Mouse (Mus musculus): ENCODE measurements around the gene Zbtb9. TPM values are rescaled to one million over a fixed set of nuclear protein-coding genes. Genes with fewer than 3 reads are reported as not detected.
A peak's percentile ranks its signal among the peaks of the same experiment; 100 is the strongest.

The Zbtb9 gene
- polyA plus RNA-seq, 1 experiment from 2014 or later, result 16.5 TPM

DNA sequence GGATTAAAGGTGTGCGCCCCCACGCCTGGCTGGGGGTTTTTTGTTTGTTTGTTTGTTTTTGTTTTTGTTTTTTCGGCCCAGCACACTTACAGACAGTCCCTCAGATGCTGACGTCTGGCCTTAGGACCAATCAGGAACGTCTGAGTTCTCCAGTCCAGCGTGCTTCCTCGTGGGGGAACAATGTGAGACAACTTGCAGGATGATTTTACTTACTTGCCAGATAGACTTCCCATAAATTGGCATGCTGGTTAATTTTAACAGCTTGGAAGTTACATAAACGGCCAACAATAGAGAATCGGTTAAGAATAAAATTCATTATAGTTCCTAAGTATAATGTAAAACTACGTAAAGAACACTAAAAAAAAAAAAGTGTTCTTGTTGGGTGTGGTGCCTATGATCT is 38.2 kb downstream of the Zbtb9 start:
- no peak overlapping the region for H3K27ac ChIP-seq
- H3K4me1 ChIP-seq (replicated peaks), result peaks cover 13% of the 10 kb centered on the region; the same call in 1 of the 2 replicates
- H3K36me3 ChIP-seq, result no peaks in the 10 kb centered on the region
- no peaks in the 10 kb centered on the region for H3K9me3 ChIP-seq
- no peaks in the 10 kb centered on the region for H3K27me3 ChIP-seq (ENCODE audit: insufficient read depth, poor library complexity, severe bottlenecking)
- 90% methylated on average over 10 of the region's 10 CpGs for WGBS
- H3K4me3 ChIP-seq, result no peak overlapping the region
- DNase-seq (ENCODE audit: low spot score), result no peak

DNA sequence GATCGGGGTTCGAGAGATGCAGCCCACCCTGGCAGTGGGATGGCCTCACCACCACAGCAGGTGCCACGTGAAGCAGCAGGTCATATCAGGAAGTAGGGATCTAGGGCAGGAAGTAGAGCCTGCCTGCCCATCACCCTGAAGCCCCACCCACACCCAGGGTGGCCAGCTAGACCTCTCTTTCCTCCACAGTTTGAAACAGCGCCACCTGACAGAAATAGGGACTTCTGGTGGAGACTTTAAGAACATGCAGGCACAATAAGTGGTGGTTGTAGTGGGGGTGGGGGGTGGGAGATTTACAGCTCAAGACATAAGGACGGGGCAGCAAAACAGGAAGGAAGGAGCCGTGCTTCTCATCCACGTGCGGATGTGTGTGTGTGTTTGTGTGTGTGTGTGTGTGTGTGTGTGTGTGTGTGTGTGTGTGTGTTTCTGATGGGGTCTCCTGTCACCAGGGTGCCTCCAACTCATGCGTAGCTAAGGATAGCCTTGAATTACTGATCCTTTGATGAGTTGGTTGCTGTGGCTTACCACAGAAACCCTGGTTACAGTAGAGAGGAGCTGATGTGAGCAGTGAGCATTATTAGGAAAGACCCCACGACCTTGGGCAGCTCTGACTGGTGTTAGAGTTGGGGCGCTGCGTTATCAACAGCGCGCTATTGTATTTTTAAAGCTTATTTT is 39.2 kb downstream of the Zbtb9 start:
- WGBS, result 59% methylated on average over 14 of the region's 14 CpGs
- Histone ChIP-seq H3K9me3 (no peaks in the 10 kb centered on the region), H3K27ac (no peak overlapping the region), H3K36me3 (no peaks in the 10 kb centered on the region), H3K4me1 (replicated peaks) (peaks cover 16% of the 10 kb centered on the region), H3K4me3 (no peak overlapping the region), H3K27me3 (ENCODE audit: insufficient read depth, poor library complexity, severe bottlenecking) (no peaks in the 10 kb centered on the region)
- no peak for DNase-seq (ENCODE audit: low spot score)

DNA sequence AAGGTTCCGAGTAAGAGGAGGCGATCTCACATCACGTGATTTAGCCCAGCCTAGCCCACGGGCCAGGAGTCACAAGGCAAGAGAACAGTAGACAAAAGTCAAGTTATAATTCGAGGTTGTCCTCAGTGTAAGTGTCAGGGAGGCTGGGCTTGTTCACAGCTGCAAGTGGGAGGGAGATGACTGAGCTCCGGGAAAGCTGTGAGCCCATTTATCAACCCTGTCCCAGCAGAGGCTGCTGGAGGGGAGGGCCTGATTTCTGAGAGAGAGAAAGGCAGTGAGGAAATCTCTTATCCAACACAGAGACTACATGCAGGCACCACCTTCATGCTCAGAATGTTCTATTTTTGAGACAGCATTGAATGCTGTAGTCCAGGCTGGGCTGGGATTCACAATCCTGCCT is 39.9 kb downstream of the Zbtb9 start:
- no peaks in the 10 kb centered on the region for H3K9me3 ChIP-seq
- H3K4me1 ChIP-seq (replicated peaks), result peaks cover 24% of the 10 kb centered on the region
- 48% methylated on average over 6 of the region's 6 CpGs for WGBS
- H3K27me3 ChIP-seq (ENCODE audit: insufficient read depth, poor library complexity, severe bottlenecking), result no peaks in the 10 kb centered on the region
- no peaks in the 10 kb centered on the region for H3K36me3 ChIP-seq
- no peak overlapping the region for H3K4me3 ChIP-seq
- H3K27ac ChIP-seq, result no peak overlapping the region
- DNase-seq (ENCODE audit: low spot score), result no peak

DNA sequence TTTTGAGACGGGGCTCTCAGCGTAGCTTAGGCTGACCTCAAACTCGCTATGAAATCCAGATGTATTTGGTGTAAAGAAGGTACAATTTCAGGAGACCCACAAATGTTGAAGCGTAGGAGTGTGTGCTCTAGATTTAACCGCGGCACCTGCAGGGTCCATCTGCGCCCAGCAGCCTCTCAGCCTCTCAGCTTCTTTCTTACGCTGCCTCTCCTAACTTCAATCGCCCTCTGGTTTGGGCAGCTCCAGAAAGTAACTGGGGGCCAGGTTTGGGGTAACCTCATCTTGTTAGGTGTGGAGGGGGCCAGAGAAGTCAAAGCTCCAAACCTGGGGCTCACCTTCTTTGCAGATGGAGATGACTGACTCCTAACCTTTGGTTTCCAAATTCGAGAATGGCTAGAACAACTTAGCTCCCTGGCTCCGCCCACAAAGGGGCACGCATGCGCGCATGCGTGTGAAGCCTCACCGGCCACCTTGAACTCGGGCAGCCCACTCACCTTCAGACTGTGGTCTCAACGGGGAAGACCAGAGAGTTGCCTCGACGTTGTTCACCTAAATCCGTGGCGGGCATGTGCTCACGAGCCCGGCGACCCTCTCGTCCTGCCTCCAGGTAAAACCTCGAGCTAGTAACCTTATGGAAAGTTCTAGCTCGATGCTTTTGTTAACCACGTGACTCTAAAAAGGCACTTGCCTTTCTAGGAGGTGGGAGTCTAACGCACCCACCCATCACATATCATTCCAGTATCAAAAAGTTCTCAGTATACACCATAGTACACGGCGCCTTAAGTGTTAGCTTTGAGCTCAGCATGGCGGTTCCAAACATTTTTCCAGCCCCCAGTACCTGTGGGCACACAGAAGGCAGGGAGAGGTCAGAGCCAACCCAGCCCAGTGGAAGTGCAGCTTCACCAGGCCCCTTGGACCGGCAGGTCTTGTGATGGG is 44.9 kb downstream of the Zbtb9 start:
- Histone ChIP-seq H3K27ac (peak overlapping the region; percentile 86), H3K27me3 (ENCODE audit: insufficient read depth, poor library complexity, severe bottlenecking) (no peaks in the 10 kb centered on the region), H3K9me3 (no peaks in the 10 kb centered on the region), H3K4me3 (peak overlapping the region; percentile 60), H3K4me1 (replicated peaks) (peaks cover 29% of the 10 kb centered on the region), H3K36me3 (peaks cover 35% of the 10 kb centered on the region)
- 7% methylated on average over 34 of the region's 34 CpGs for WGBS
- peak; percentile 88 for DNase-seq (ENCODE audit: low spot score)

DNA sequence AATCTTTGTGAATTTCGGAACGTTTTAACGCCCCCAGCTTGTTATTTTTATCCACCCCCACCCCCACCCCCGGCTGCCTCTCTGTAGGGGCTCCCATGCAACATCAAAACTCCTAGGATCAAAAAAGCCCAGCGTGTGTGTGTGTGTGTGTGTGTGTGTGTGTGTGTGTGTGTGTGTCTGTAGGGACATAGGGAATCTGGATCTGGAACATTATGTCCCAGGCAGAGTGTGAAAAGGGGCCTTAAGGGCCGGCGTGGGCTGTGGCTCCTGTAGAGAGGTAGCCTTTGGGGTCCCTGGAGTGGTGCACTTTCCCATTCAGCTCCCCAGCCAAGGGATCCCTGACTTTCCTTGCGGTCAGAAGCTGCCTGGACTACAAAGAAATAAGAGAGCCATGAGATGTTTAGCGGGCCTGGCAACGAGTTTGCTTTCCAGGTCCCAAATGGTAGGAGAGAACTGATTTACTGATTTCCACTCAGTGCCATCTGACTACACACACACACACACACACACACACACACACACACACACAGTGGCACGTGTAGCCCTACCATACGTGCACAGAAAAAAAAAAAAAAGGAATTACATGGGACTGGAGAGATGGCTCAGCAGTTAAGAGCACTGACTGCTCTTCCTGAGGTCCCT is 45.7 kb downstream of the Zbtb9 start:
- DNase-seq (ENCODE audit: low spot score), result no peak
- Histone ChIP-seq H3K27ac (peak overlapping the region; percentile 86), H3K4me3 (peak overlapping the region; percentile 60), H3K27me3 (ENCODE audit: insufficient read depth, poor library complexity, severe bottlenecking) (no peaks in the 10 kb centered on the region), H3K36me3 (peaks cover 43% of the 10 kb centered on the region), H3K4me1 (replicated peaks) (peaks cover 26% of the 10 kb centered on the region), H3K9me3 (no peaks in the 10 kb centered on the region)
- 37% methylated on average over 12 of the region's 12 CpGs for WGBS

- peaks cover 67% of the 10 kb centered on the region for H3K36me3 ChIP-seq
- no peak overlapping the region for H3K4me3 ChIP-seq
- H3K4me1 ChIP-seq (replicated peaks), result peaks cover 22% of the 10 kb centered on the region
- WGBS, result 93% methylated on average over 14 of the region's 14 CpGs
- no peaks in the 10 kb centered on the region for H3K27me3 ChIP-seq (ENCODE audit: insufficient read depth, poor library complexity, severe bottlenecking)
- no peak overlapping the region for H3K27ac ChIP-seq
- DNase-seq (ENCODE audit: low spot score), result no peak
- H3K9me3 ChIP-seq, result no peaks in the 10 kb centered on the region
These were observed 48.1 kb downstream of the Zbtb9 start for GRCm38 (mm10) chr17:27021076-27021475.

- H3K27me3 ChIP-seq (ENCODE audit: insufficient read depth, poor library complexity, severe bottlenecking), result no peaks in the 10 kb centered on the region
- no peak overlapping the region for H3K4me3 ChIP-seq
- no peaks in the 10 kb centered on the region for H3K9me3 ChIP-seq
- WGBS, result 93% methylated on average over 9 of the region's 9 CpGs
- peaks cover 71% of the 10 kb centered on the region for H3K36me3 ChIP-seq
- H3K4me1 ChIP-seq (replicated peaks), result peaks cover 22% of the 10 kb centered on the region
- DNase-seq (ENCODE audit: low spot score), result no peak
- H3K27ac ChIP-seq, result no peak overlapping the region
These were observed 48.8 kb downstream of the Zbtb9 start for GRCm38 (mm10) chr17:27021736-27022135.

DNA sequence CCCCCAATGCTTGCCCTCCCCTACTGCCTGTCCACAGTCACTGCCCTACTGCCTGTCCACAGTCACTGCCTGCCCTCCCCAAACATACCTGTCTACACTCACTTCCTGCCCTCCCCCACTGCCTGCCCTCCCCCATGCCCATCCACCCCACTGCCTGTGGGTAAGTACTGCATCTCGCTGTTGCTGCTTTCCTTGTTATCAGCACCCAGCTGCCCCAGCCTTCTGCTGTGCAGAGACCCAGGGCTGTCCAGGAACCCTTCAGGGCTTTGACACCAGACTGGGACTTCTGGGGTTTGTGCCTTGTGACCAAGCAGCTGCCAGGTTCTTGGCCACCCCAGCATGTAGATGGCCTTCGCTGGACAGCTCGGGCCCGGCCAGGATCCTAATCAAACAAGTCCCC is 50.4 kb downstream of the Zbtb9 start:
- no peak overlapping the region for H3K27ac ChIP-seq
- peaks cover 22% of the 10 kb centered on the region for H3K4me1 ChIP-seq (replicated peaks)
- DNase-seq (ENCODE audit: low spot score), result no peak
- peaks cover 71% of the 10 kb centered on the region for H3K36me3 ChIP-seq
- H3K27me3 ChIP-seq (ENCODE audit: insufficient read depth, poor library complexity, severe bottlenecking), result no peaks in the 10 kb centered on the region
- H3K4me3 ChIP-seq, result no peak overlapping the region
- WGBS, result 87% methylated on average over 4 of the region's 4 CpGs
- H3K9me3 ChIP-seq, result no peaks in the 10 kb centered on the region

- Histone ChIP-seq H3K27ac (no peak overlapping the region), H3K4me1 (replicated peaks) (peaks cover 23% of the 10 kb centered on the region), H3K27me3 (ENCODE audit: insufficient read depth, poor library complexity, severe bottlenecking) (no peaks in the 10 kb centered on the region), H3K36me3 (peaks cover 61% of the 10 kb centered on the region), H3K9me3 (no peaks in the 10 kb centered on the region), H3K4me3 (no peak overlapping the region)
- DNase-seq (ENCODE audit: low spot score), result no peak
- 94% methylated on average over 17 of the region's 17 CpGs for WGBS
These were observed 52.4 kb downstream of the Zbtb9 start for GRCm38 (mm10) chr17:27025326-27025902.

- 93% methylated on average over 3 of the region's 3 CpGs for WGBS
- Histone ChIP-seq H3K36me3 (peaks cover 55% of the 10 kb centered on the region), H3K27ac (no peak overlapping the region)
These were observed 53.0 kb downstream of the Zbtb9 start for GRCm38 (mm10) chr17:27025951-27026350.

GRCm38 (mm10) chr17:27027460-27028283 is 54.7 kb downstream of the Zbtb9 start:
- Histone ChIP-seq H3K27ac (peak overlapping the region; percentile 92), H3K4me3 (peak overlapping the region; percentile 65), H3K4me1 (replicated peaks) (peaks cover 28% of the 10 kb centered on the region), H3K36me3 (peaks cover 38% of the 10 kb centered on the region), H3K27me3 (ENCODE audit: insufficient read depth, poor library complexity, severe bottlenecking) (no peaks in the 10 kb centered on the region), H3K9me3 (no peaks in the 10 kb centered on the region)
- DNase-seq (ENCODE audit: low spot score), result no peak
- WGBS, result 50% methylated on average over 12 of the region's 12 CpGs

More at GRCm38 (mm10) chr17:27025951-27026350, 53.0 kb downstream of the Zbtb9 start:
- Histone ChIP-seq H3K4me3 (no peak overlapping the region), H3K9me3 (no peaks in the 10 kb centered on the region), H3K4me1 (replicated peaks) (peaks cover 23% of the 10 kb centered on the region), H3K27me3 (ENCODE audit: insufficient read depth, poor library complexity, severe bottlenecking) (no peaks in the 10 kb centered on the region)
- DNase-seq (ENCODE audit: low spot score), result no peak

DNA sequence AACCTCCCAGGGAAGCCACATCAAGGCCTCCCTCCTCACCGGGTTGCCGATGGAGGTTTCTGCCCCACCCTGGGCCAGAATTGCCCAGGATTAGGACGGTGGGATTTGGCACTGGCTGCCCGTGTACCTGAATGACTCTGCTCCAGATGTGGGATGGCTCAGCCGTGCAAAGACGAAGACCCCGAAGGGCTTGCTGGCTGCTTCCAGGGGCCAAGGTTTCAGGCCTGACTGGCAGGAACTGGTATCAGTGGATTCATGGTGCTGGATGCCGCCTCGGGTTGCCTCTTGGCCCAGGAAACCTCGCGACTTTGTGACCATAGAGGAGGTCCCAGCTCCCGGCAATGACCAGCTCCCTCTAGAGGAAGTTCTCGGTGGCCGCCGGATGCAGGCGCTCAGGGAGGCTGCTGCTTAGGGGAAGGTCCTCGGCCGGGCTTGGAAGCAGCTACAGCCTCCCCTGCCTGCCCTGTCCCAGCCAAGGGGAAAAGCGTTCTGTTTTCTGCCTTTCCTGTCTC is 55.4 kb downstream of the Zbtb9 start:
- H3K27ac ChIP-seq, result peak overlapping the region; percentile 92
- H3K4me3 ChIP-seq, result peak overlapping the region; percentile 65
- peak; percentile 93 for DNase-seq (ENCODE audit: low spot score)
- no peaks in the 10 kb centered on the region for H3K9me3 ChIP-seq
- peaks cover 35% of the 10 kb centered on the region for H3K4me1 ChIP-seq (replicated peaks)
- H3K27me3 ChIP-seq (ENCODE audit: insufficient read depth, poor library complexity, severe bottlenecking), result no peaks in the 10 kb centered on the region
- H3K36me3 ChIP-seq, result peaks cover 31% of the 10 kb centered on the region
- 2% methylated on average over 19 of the region's 19 CpGs for WGBS

Measured in hindbrain, embryonic 10.5 days (tissue).